Mouse (Mus musculus) spleen, adult 2 months (tissue): ENCODE results near the gene Gpr160.

Source experiments
- CTCF ChIP-seq: fragments of 200-500 bp; IDR thresholded peaks from 2 replicates; pipeline ENCODE4 v1.5.1; 2011; ENCODE audit warnings: mild to moderate bottlenecking, inconsistent platforms; ENCODE audit not compliant: insufficient read depth, insufficient read length, insufficient replicate concordance; ENCODE audit errors: extremely low read depth
- POLR2A ChIP-seq: fragments of 200-500 bp; IDR thresholded peaks from 2 replicates; pipeline ENCODE4 v1.6.1; 2011; ENCODE audit warnings: low read depth, low read length, inconsistent platforms

- no peak for TF ChIP-seq POLR2A
- TF ChIP-seq CTCF: no peak
Measured at GRCm38 (mm10) chr3:30863712-30864435, 8.1 kb downstream of the Gpr160 start.
